Mouse (Mus musculus) stomach, postnatal 0 days (tissue): Measurements from ENCODE around the gene Lsm7. TPM values are rescaled to one million over a fixed set of nuclear protein-coding genes. Genes with fewer than 3 reads are reported as not detected.

Experiments
- ATAC-seq: fragments of 200-750 bp; cut with Nextera tagmentation; 2 replicates; pipeline ENCODE4 v1.8.0; 2017; ENCODE audit not compliant: low FRiP score, low TSS enrichment
- DNase-seq: peaks from one replicate; pipeline ENCODE4 v3.0.0-alpha.2; 2016; ENCODE audit warnings: low spot score
- H3K27ac ChIP-seq: fragments of 300-500 bp; sonication (generic); replicated peaks from 2 replicates; pipeline ENCODE4 v1.5.1; 2014; ENCODE audit warnings: mild to moderate bottlenecking, control low read depth
- H3K27me3 ChIP-seq: fragments of 300-500 bp; sonication (generic); 2 replicates; pipeline ENCODE4 v1.6.1; 2014; ENCODE audit warnings: low read length; ENCODE audit not compliant: control insufficient read depth, insufficient read depth
- H3K36me3 ChIP-seq: fragments of 300-500 bp; sonication (generic); 2 replicates; pipeline ENCODE4 v1.6.1; 2014; ENCODE audit warnings: low read length, mixed read lengths; ENCODE audit not compliant: control insufficient read depth, insufficient read depth
- H3K4me1 ChIP-seq: fragments of 300-500 bp; sonication (generic); replicated peaks from 2 replicates; pipeline ENCODE4 v1.6.1; 2014; ENCODE audit warnings: antibody characterized with exemption; ENCODE audit not compliant: control insufficient read depth, insufficient read depth
- H3K4me2 ChIP-seq: fragments of 300-500 bp; sonication (generic); replicated peaks from 2 replicates; pipeline ENCODE4 v1.6.1; 2014; ENCODE audit warnings: low read depth, mild to moderate bottlenecking, control low read depth, moderate library complexity
- H3K4me3 ChIP-seq: fragments of 300-500 bp; sonication (generic); 2 replicates; pipeline ENCODE4 v1.5.1; 2014; ENCODE audit warnings: low read depth, low read length, control low read depth
- H3K9ac ChIP-seq: fragments of 300-500 bp; sonication (generic); 2 replicates; pipeline ENCODE4 v1.6.1; 2014; ENCODE audit warnings: mild to moderate bottlenecking, low read length, control low read depth, mixed read lengths
- H3K9me3 ChIP-seq: fragments of 300-500 bp; sonication (generic); 2 replicates; pipeline ENCODE4 v1.6.1; 2016; ENCODE audit warnings: low read length; ENCODE audit not compliant: control insufficient read depth
- CTCF ChIP-seq: IDR thresholded peaks from 2 replicates; pipeline ENCODE4 v1.5.1; 2016; ENCODE audit warnings: antibody characterized with exemption, low read depth, mild to moderate bottlenecking, moderate library complexity
- EP300 ChIP-seq: optimal IDR thresholded peaks from 2 replicates; pipeline ENCODE3; 2016; ENCODE audit warnings: antibody characterized with exemption
- WGBS: fragments of 180-500 bp; shearing (Covaris S2); extraction: QIAGEN DNeasy Blood & Tissue Kit; methylation state at CpG from one replicate; pipeline ENCODE4 v1.1.7; 2014; 5-methylcytosine and 5-hydroxymethylcytosine counted together
- polyA plus RNA-seq: library from polyadenylated mRNA; unstranded; fragments of >200 nt; fragmentation: Nextera tagmentation; extraction: Ambion mirVana; gene quantifications from 2 replicates; pipeline ENCODE4 v1.2.1, GENCODE M21; 2015

Gene Lsm7
- polyA plus RNA-seq, 1 experiment from 2014 or later, result 180 TPM

DNA sequence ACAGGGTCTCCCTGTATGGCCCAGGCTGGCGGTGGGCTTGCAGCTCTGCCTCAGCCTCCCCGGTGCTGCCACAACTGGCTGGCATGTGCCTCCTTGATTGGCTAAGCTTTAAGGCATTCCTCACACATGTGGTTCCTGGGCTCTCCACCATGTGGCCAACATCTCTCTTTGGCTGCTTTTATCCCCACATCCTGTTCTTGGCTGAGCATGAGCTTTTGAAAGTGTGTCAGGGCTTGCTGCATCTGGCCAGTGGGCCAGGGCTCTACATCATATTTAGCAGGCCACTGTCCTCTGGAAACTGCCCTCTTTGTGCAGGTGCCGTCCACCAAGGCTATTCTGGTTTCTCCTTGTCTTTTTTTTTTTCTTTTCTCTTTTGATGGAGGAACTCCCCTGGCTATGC, 1.3 kb upstream of the Lsm7 start:
- H3K27me3 ChIP-seq, result no peaks in the 10 kb centered on the region
- no peak overlapping the region; the same call in 1 of the 2 replicates for H3K4me3 ChIP-seq
- no peak overlapping the region for H3K27ac ChIP-seq
- no peak for DNase-seq
- no peak overlapping the region; the same call in 1 of the 2 replicates for H3K9ac ChIP-seq
- ATAC-seq, result no peak
- H3K4me1 ChIP-seq, result peaks cover 2% of the 10 kb centered on the region; the same call in 1 of the 2 replicates
- H3K4me2 ChIP-seq, result peak overlapping the region; percentile 100; the same call in 1 of the 2 replicates
- WGBS, result 74% methylated on average over 3 of the region's 3 CpGs
- H3K36me3 ChIP-seq, result no peaks in the 10 kb centered on the region
- TF ChIP-seq CTCF, result peak; percentile 42
- TF ChIP-seq EP300, result no peak
- no peaks in the 10 kb centered on the region for H3K9me3 ChIP-seq

GRCm38 (mm10) chr10:80855749-80856073, 702 bp upstream of the Lsm7 start:
- Histone ChIP-seq H3K9ac (peak overlapping the region; percentile 85), H3K27ac (no peak overlapping the region), H3K36me3 (no peaks in the 10 kb centered on the region), H3K4me2 (peak overlapping the region; percentile 100), H3K9me3 (no peaks in the 10 kb centered on the region), H3K4me3 (peak overlapping the region; percentile 86), H3K27me3 (no peaks in the 10 kb centered on the region), H3K4me1 (peaks cover 2% of the 10 kb centered on the region; the same call in 1 of the 2 replicates)
- DNase-seq (no peak), ATAC-seq (no peak; the same call in 1 of the 2 replicates)
- WGBS, result 16% methylated on average over 11 of the region's 11 CpGs
- TF ChIP-seq CTCF (no peak), EP300 (no peak)

DNA sequence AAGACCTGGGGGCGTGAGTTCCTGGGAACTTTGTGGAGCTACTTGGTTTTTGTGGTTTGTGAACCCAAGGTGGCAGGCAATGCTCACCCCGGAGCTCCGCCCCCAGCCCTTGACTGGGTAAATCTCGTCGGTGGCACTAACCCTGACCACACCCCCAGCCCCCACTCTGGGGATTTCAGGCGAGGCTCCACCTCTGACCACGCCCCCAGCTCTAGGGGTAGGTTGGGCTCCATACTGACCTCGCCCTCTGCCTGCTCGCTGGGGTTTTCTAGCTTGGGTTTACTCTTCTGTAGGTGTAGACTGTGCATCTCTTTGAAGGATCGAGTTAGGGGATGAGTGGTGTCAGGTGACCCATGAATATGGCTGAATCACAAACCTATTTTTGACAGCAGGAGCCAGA, 6.4 kb downstream of the Lsm7 start:
- DNase-seq (peak; percentile 79), ATAC-seq (peak; percentile 52; the same call in 1 of the 2 replicates)
- Histone ChIP-seq H3K9me3 (no peaks in the 10 kb centered on the region), H3K4me3 (no peak overlapping the region), H3K9ac (no peak overlapping the region), H3K36me3 (no peaks in the 10 kb centered on the region), H3K27ac (no peak overlapping the region), H3K4me2 (no peak overlapping the region), H3K4me1 (0 out of 2 replicates have a peak, but pooled peaks cover 2% of the 10 kb centered on the region), H3K27me3 (peaks cover 4% of the 10 kb centered on the region; the same call in 1 of the 2 replicates)
- 5% methylated on average over 10 of the region's 10 CpGs for WGBS
- TF ChIP-seq CTCF, result no peak
- TF ChIP-seq EP300, result no peak

DNA sequence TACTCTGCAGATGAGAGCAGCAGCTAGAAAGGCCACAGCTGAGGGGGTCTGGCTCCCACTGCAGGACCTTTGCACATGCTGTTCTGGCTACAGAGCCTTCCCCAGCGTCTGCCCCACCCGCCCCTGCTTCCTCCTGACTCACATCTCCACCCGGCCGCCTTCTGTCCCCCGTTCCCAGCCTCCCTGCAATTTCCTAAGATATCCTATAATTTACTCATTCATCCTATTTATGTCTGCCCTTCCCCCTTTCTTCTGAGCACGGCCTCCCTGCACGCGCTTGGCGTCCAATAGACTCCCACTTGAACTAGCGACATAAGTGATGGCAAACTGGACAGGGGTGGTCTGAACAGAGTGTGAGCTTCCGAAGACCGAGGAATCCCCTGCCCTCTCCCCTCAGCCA, 9.3 kb downstream of the Lsm7 start:
- H3K4me1 ChIP-seq, result 0 out of 2 replicates have a peak, but pooled peaks cover 2% of the 10 kb centered on the region
- no peaks in the 10 kb centered on the region for H3K36me3 ChIP-seq
- no peak overlapping the region for H3K4me3 ChIP-seq
- no peak for DNase-seq
- no peak overlapping the region for H3K27ac ChIP-seq
- no peak for TF ChIP-seq CTCF
- no peak for TF ChIP-seq EP300
- ATAC-seq, result no peak
- peaks cover 4% of the 10 kb centered on the region; the same call in 1 of the 2 replicates for H3K27me3 ChIP-seq
- H3K9ac ChIP-seq, result no peak overlapping the region
- H3K9me3 ChIP-seq, result no peaks in the 10 kb centered on the region
- H3K4me2 ChIP-seq, result no peak overlapping the region
- 70% methylated on average over 11 of the region's 12 CpGs for WGBS

DNA sequence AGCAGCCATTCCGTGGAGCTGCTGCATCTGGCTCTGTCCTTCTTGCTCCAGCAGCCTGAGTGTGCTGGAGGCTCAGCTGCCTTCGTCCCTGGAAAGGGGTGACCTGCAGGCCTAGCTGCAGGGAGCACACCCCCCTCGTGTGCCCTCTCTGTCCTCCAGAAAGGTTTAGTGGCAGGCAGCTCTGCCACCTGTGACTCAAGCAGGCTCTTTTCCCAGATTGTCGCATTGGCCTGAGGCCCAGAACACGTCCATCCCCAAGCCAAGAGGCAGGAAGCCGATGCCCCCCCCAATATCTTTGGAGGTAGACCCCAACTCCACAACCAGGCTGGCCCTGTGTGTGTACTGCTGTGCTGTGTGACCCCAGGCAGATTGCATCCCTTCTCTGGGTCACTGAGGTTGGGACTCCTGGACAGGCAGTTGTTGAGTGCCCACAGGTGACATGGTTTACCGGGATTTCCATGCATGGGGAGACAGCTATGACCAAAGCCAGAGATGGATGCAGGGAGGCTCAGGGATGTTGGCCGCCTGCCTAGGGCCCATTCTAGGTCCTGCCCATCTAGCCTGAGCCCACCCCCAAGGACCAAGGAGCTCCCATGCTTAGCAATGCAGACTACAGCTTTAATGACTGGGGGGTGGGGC, 9.8 kb downstream of the Lsm7 start:
- Histone ChIP-seq H3K36me3 (no peaks in the 10 kb centered on the region), H3K4me2 (no peak overlapping the region), H3K27ac (no peak overlapping the region), H3K9ac (no peak overlapping the region), H3K9me3 (no peaks in the 10 kb centered on the region), H3K27me3 (peaks cover 4% of the 10 kb centered on the region; the same call in 1 of the 2 replicates), H3K4me3 (no peak overlapping the region), H3K4me1 (0 out of 2 replicates have a peak, but pooled peaks cover 2% of the 10 kb centered on the region)
- 55% methylated on average over 8 of the region's 8 CpGs for WGBS
- ATAC-seq (no peak), DNase-seq (no peak)
- no peak for TF ChIP-seq EP300
- no peak for TF ChIP-seq CTCF

- Histone ChIP-seq H3K9ac (peak within 1 kb of the TSS; percentile 43; the same call in 1 of the 2 replicates), H3K4me2 (peak within 1 kb of the TSS; percentile 62), H3K9me3 (no peaks in the 10 kb centered on the region), H3K4me3 (peak within 1 kb of the TSS; percentile 41), H3K27ac (no peak within 1 kb of the TSS), H3K4me1 (0 out of 2 replicates have a peak, but pooled peaks cover 2% of the 10 kb centered on the region), H3K36me3 (no peaks in the 10 kb centered on the region), H3K27me3 (peaks cover 4% of the 10 kb centered on the region; the same call in 1 of the 2 replicates)
- ATAC-seq (0 out of 2 replicates have a peak, but pooled peaks have one; percentile 9), DNase-seq (no peak)
- WGBS, result 5% methylated on average over 41 of the region's 51 CpGs
- TF ChIP-seq EP300, result no peak
- no peak for TF ChIP-seq CTCF
Measured at GRCm38 (mm10) chr10:80843931-80844547, 11.0 kb downstream of the Lsm7 start, which contains the start of gene Lingo3. Gene Lingo3 (minus strand): TSS chr10:80844039.
